ENCODE assay signal across 8 mouse cellular contexts in the genomic region with DNA sequence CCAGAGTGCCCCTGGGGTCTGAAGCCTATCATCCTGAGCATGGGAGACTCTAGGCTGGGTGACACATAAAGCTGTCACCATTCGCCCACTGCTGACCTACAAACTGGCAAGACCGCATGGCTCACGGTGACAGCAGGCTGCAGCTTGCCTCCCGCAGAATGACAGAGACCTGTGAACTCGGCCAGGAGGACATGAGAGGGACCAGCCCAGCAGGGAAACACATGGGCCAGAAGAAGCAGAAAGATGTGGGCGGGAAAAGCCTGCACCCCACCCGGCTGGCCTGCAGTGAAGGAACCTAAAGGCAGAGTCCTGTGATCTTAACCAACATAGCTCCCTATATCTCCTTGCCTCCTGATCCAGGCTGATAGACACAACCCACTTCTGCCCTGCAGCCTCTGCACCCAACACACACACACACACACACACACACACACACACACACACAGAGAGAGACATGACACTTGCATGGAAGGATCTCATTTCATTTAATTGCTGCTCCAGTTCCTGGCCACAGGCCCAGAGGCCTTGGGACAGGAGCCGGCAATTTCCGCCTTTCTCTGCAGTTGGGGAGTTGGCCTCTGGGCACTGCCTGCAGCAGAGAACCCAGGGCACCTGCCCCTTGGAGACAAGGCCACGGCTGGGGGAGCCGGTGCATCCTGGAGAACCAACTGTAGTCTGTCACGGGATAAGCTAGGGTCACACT. TPM values are rescaled to one million over a fixed set of nuclear protein-coding genes. Genes with fewer than 3 reads are reported as not detected.
A peak's percentile ranks its signal among the peaks of the same experiment; 100 is the strongest.
DNase-seq lines count a peak whose midpoint lies in the region; ATAC-seq lines count a peak whose summit lies in the region.

No protein-coding gene starts in this region.

- peak; percentile 71 to 72 for DNase-seq in right cerebral cortex, postnatal 10 days (ENCODE audit: low spot score in 2 of 2)
- DNase-seq in right cerebral cortex, adult 2 months (ENCODE audit: low spot score in 2 of 2) = no peak
- no peak for DNase-seq in yolk sac, embryonic 10.5 days (ENCODE audit: low spot score)
- no peak for DNase-seq in urinary bladder, postnatal 25 days (ENCODE audit: low spot score)

- peaks cover 63% of the 10 kb centered on the region for H3K4me1 ChIP-seq in embryonic facial prominence, embryonic 12.5 days
- H3K4me1 ChIP-seq in heart, embryonic 14.5 days (ENCODE audit: control insufficient read depth in 2 of 2, insufficient read depth in 2 of 2, low read length in 2 of 2) = peaks cover 50 to 85% of the 10 kb centered on the region in 2 experiments
- H3K4me1 ChIP-seq in kidney, embryonic 16.5 days (ENCODE audit: insufficient read depth, low read length) = peaks cover 84% of the 10 kb centered on the region
- peaks cover 82% of the 10 kb centered on the region for H3K4me1 ChIP-seq in midbrain, embryonic 13.5 days (replicated peaks)

- no peak overlapping the region for H3K9ac ChIP-seq in embryonic facial prominence, embryonic 12.5 days
- H3K9ac ChIP-seq in heart, embryonic 14.5 days (ENCODE audit: low read length) = peak overlapping the region; percentile 56
- no peak overlapping the region for H3K9ac ChIP-seq in kidney, embryonic 16.5 days (replicated peaks; ENCODE audit: low read length)
- H3K9ac ChIP-seq in midbrain, embryonic 13.5 days (replicated peaks) = peak overlapping the region; percentile 33; the same call in 1 of the 2 replicates

- H3K36me3 ChIP-seq in embryonic facial prominence, embryonic 12.5 days = no peaks in the 10 kb centered on the region
- 0 out of 2 replicates have a peak, but pooled peaks cover 7% of the 10 kb centered on the region for H3K36me3 ChIP-seq in heart, embryonic 14.5 days (ENCODE audit: control insufficient read depth, insufficient read depth, low read length)
- no peaks in the 10 kb centered on the region for H3K36me3 ChIP-seq in kidney, embryonic 16.5 days (ENCODE audit: insufficient read depth, low read length)
- H3K36me3 ChIP-seq in midbrain, embryonic 13.5 days = no peaks in the 10 kb centered on the region

- H3K4me3 ChIP-seq in embryonic facial prominence, embryonic 12.5 days = no peak overlapping the region
- H3K4me3 ChIP-seq in heart, embryonic 14.5 days (ENCODE audit: control insufficient read depth in 1 of 2, insufficient read depth in 1 of 2, low read depth in 1 of 2, low read length in 2 of 2) = no peak overlapping the region
- no peak overlapping the region for H3K4me3 ChIP-seq in kidney, embryonic 16.5 days (ENCODE audit: low read length)
- H3K4me3 ChIP-seq in midbrain, embryonic 13.5 days (replicated peaks) = no peak overlapping the region

- H3K27me3 ChIP-seq in embryonic facial prominence, embryonic 12.5 days = no peaks in the 10 kb centered on the region
- no peaks in the 10 kb centered on the region for H3K27me3 ChIP-seq in heart, embryonic 14.5 days (ENCODE audit: control insufficient read depth, insufficient read depth, low read length)
- no peaks in the 10 kb centered on the region for H3K27me3 ChIP-seq in kidney, embryonic 16.5 days (ENCODE audit: insufficient read depth, low read length)
- H3K27me3 ChIP-seq in midbrain, embryonic 13.5 days = no peaks in the 10 kb centered on the region

- peak overlapping the region; percentile 17; the same call in 1 of the 2 replicates for H3K4me2 ChIP-seq in embryonic facial prominence, embryonic 12.5 days (replicated peaks)
- no peak overlapping the region for H3K4me2 ChIP-seq in heart, embryonic 14.5 days (ENCODE audit: low read length)
- H3K4me2 ChIP-seq in kidney, embryonic 16.5 days (replicated peaks; ENCODE audit: low read depth, low read length) = 0 out of 2 replicates have a peak overlapping the region, but pooled peaks have one; percentile 12
- peak overlapping the region; percentile 7; the same call in 1 of the 2 replicates for H3K4me2 ChIP-seq in midbrain, embryonic 13.5 days (replicated peaks)

- H3K27ac ChIP-seq in embryonic facial prominence, embryonic 12.5 days = peak overlapping the region; percentile 89
- peak overlapping the region; percentile 46 to 55 for H3K27ac ChIP-seq in heart, embryonic 14.5 days (replicated peaks in 1 of 2; ENCODE audit: control insufficient read depth in 1 of 2, insufficient read depth in 1 of 2, low read depth in 2 of 2, low read length in 2 of 2)
- H3K27ac ChIP-seq in kidney, embryonic 16.5 days (ENCODE audit: low read length) = peak overlapping the region; percentile 79
- H3K27ac ChIP-seq in midbrain, embryonic 13.5 days = peak overlapping the region; percentile 78

- no peaks in the 10 kb centered on the region for H3K9me3 ChIP-seq in embryonic facial prominence, embryonic 12.5 days
- no peaks in the 10 kb centered on the region for H3K9me3 ChIP-seq in heart, embryonic 14.5 days (ENCODE audit: control insufficient read depth, low read length)
- no peaks in the 10 kb centered on the region for H3K9me3 ChIP-seq in kidney, embryonic 16.5 days (ENCODE audit: low read length)
- H3K9me3 ChIP-seq in midbrain, embryonic 13.5 days = no peaks in the 10 kb centered on the region

- no peak for ATAC-seq in embryonic facial prominence, embryonic 12.5 days (ENCODE audit: insufficient number of reproducible peaks, insufficient read depth, low FRiP score, low TSS enrichment)
- peak; percentile 49 for ATAC-seq in heart, embryonic 14.5 days (ENCODE audit: insufficient number of reproducible peaks, insufficient read depth, low FRiP score, low read depth)
- ATAC-seq in kidney, embryonic 16.5 days (ENCODE audit: low FRiP score, low TSS enrichment) = peak; percentile 65
- peak; percentile 15; the same call in 1 of the 2 replicates for ATAC-seq in midbrain, embryonic 13.5 days

- WGBS in embryonic facial prominence, embryonic 12.5 days = 33% methylated on average over 12 of the region's 12 CpGs
- WGBS in heart, embryonic 14.5 days = 21% methylated on average over 12 of the region's 12 CpGs
- WGBS in kidney, embryonic 16.5 days = 16% methylated on average over 12 of the region's 12 CpGs
- 38% methylated on average over 12 of the region's 12 CpGs for WGBS in midbrain, embryonic 13.5 days

RNA-seq across cellular contexts. Expression of a gene that starts 14.4 kb away (rescaled TPM):
- 31.6 and 33.4 TPM in 2 replicates for polyA plus RNA-seq in embryonic facial prominence, embryonic 12.5 days (2016; fragmentation: Nextera tagmentation; extraction: Ambion mirVana)
- polyA plus RNA-seq in heart, embryonic 14.5 days (2014; fragmentation: Nextera tagmentation; extraction: Ambion mirVana) = 16.2 and 17.6 TPM in 2 replicates
- polyA plus RNA-seq in kidney, embryonic 16.5 days (2015; fragmentation: Nextera tagmentation; extraction: Ambion mirVana) = 25.9 and 27.5 TPM in 2 replicates
- 20.2 and 22.6 TPM in 2 replicates for polyA plus RNA-seq in midbrain, embryonic 13.5 days (2015; fragmentation: Nextera tagmentation; extraction: Ambion mirVana)

Comparison
In these comparisons a context has a peak if more than half of its experiments do, and no peak if none do; other contexts are left out.
1. DNase-seq: peak in right cerebral cortex, postnatal 10 days (2 of 2); none in right cerebral cortex, adult 2 months (0 of 2), yolk sac, embryonic 10.5 days (single experiment) and urinary bladder, postnatal 25 days (single experiment).
2. H3K9ac ChIP-seq: peak in heart, embryonic 14.5 days (single experiment) and midbrain, embryonic 13.5 days (single experiment); none in embryonic facial prominence, embryonic 12.5 days (single experiment) and kidney, embryonic 16.5 days (single experiment).
3. Peak in every context shown above with its lines, with median percentiles within 50 percentile points of each other: H3K27ac ChIP-seq.